Mouse (Mus musculus) brain, adult 2 months (tissue): ENCODE data around the gene Rhbdd1.

Experiments used
- DNase-seq: peaks from one replicate; pipeline ENCODE4 v3.0.0; 2011; ENCODE audit warnings: low read depth, low spot score

The Rhbdd1 gene

DNA sequence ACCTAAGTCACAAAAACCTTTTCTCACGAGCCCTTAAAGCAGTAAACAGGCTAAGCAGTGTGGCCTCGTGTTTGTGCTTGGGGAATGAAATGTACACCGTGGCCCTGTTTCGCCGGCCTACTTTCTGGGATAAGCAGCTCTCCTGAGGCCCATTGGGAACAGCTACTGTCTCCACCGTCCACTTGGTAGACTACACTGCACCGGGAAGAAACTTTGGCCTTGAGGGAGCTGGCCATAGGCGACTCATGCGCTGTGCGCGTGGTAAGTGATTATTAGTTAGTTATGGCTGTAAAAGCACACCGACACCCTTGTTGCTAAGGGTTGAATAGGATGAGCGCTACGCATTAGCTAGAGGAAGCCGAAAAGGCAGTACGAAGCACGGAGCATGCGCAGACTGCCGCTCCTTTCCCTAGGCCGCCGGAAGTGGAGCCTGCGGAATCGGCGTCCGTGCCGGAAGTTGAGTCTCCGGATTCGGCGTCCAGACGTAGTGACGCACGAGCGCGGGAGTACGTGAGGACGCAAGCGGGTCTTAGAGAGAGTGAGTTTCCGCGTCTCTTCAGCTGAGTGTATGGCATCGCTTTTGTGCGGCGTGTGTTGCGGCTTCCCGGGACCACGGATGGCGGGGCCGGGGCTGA lies at the start of gene Rhbdd1:
TSS of gene Rhbdd1 (plus strand) at position 342 of the 635 bp plus-strand sequence.
- peak; percentile 99 for DNase-seq

GRCm38 (mm10) chr1:82267547-82267946 lies 48.7 kb upstream of the Rhbdd1 start:
- DNase-seq = no peak

GRCm38 (mm10) chr1:82272231-82272630 lies 44.0 kb upstream of the Rhbdd1 start:
- DNase-seq = no peak

- no peak for DNase-seq
Observed at GRCm38 (mm10) chr1:82273529-82273928, 42.7 kb upstream of the Rhbdd1 start.

DNA sequence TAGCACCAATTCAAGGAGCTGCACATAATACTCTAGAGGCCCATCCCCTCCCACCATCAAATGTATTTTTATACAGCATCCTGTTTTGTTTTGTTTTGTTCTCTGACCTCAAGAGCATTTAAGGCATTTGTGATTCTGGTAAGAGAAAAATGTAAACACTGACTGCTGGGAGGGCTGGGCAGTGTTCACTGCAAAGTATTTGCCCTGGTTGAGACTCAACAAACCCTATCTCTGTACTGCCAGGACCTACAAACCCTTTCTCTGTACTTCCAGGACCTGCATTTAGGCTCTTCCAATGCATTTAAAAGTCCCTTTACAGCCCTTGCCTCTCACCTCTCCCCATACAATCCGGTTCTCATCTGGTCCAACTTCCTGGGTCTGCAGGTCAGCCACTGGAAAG lies 41.9 kb upstream of the Rhbdd1 start:
- DNase-seq = no peak

- DNase-seq = no peak
Observed at GRCm38 (mm10) chr1:82279768-82280167, 36.5 kb upstream of the Rhbdd1 start.

DNA sequence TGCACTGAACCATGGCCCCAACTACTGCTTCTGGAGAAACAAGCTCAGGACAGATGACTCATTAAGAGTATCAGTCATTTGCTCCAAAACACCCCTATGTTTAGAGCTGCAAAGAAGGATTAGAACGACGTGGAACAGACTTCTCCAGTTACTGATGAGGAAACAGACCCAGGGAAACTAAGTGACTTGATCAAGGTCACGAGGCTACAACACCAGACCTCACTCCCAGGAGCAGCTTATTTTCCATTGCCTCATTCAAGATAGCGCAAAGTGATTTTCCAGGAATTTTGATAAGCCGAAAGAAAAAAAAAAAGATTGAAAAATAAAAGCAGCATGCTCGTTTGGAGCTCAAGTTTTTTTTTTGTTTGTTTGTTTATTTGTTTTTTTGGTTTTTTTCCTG lies 34.4 kb upstream of the Rhbdd1 start:
- DNase-seq = no peak

DNA sequence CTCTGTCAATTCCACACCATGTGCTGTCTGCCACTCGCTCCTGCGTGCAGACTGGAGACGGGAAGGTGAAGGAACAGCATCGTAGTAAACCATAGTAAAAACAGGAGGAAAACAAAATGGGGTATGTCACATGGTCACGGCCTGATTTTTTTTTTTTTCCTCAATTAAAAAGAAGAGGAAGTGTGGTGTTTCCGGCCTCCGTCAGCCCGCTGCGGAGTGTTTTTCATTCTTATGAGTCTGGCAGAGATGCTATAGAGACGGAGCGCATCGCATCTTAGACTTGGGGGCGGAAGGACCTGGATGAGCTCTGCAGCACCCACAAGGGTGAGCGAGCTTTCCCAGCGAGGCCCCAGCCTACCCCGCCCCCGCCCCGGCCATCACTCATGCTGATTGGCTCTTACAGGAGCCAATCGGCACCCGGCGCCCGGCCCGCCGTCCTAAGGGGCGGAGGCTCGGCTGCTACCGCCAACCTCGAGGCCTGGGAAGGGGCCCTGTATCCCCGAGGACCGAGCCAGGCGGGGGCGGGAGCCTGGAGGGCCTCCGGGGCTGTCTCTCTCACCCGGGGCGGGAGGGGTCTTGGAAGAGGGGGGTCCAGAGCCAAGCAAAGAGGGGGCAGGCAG lies 33.1 kb upstream of the Rhbdd1 start:
- peak; percentile 98 for DNase-seq

DNA sequence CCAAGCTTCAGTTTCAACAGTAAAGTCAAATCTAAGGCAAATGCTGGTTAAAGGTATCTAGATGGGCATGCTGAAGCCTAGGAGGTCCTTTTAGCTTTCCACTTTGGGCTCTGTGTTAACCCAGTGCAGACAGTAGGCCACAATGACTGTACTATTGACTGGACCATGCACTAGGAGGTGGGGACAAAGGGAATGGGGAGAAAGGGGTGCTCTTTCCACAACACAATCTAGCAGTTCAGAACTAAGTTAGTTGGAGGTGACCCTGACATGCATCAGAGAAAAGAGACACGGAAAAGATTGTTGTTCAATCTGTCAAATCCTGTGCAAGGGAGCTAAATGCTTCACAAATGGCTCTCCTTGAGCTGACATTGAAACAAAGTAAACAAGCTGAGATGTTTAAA lies 32.4 kb upstream of the Rhbdd1 start:
- peak; percentile 35 for DNase-seq

DNA sequence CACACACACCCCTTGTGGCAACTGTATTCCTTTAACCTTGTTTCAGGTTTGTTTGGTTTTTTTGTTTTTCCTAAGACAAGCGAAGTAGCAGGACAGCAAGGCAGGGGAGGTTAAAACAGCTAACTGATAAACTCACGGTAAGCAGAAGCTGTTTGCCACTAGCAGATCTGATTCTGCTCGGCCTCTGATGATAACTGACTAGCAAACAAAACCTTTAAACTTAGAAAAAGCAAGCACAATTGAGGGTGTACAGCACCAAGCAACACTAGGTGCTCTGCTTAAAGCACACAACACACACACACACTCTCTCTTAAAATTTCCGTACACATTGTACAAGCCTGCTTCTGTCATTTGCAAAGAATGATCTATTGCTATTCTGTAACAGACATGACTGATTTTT lies 31.8 kb upstream of the Rhbdd1 start:
- peak; percentile 41 for DNase-seq

DNA sequence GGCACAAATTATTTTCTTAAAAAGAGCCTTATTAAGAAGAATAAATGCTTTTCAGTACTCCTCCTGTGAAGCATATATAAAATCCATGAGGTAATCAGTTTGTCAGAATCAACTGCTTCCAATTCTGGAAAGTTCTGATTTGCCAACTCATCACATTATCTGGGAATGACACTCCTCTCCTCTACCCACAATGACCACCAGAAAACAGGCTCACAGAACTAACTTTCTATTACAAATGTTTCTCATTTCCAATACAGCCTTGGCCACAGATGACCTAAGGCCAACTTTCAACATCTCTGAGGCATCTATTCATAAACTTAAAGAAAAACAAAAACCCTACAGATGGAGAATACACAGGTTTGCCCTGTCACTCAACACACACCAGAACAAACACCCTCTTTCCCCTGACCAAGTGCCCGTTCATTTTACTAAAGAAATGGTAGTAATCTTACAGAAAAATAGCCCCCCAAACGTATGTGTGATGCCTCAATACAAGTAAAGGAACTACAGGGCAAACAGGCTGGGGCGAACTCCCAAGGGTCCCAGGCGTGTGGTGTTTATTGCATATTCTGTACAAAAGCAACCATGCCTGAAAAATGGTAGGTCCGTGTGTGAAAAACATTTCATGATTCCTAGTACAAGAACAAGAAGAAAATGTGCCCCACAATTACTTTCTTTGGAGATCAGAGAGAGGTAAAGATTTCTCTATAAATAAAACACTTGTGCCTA lies 30.6 kb upstream of the Rhbdd1 start:
- no peak for DNase-seq

GRCm38 (mm10) chr1:82286190-82287051 lies 29.8 kb upstream of the Rhbdd1 start:
- DNase-seq = peak; percentile 28

GRCm38 (mm10) chr1:82287052-82287775 lies 29.0 kb upstream of the Rhbdd1 start:
- peak; percentile 41 for DNase-seq

DNA sequence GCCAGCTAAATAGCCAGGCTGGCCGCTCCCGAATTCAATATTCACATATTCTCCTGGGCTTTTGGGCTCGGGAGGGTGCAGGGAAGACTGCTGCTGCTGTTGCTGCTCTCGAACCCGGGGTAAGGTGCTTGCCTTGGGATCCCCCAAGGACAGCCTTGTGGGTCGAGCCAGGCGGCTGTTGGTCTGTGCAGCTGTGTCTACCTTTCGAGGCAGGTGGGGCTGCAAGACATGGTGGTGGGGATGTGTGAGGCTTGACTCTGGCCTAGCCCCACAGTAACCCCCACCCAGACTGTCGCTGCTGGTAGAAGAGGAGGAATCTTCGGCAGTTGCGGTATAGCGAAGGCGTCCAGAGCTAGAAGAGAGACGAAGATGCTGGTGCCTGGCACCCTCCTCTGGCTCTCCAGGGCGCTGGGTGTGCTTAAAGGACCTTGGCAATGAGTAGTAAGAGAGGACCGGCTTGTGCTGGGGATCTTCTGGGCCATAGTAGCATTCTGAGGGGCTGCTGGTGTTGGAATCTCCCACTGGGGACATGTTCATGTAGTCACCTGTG lies 28.4 kb upstream of the Rhbdd1 start:
- DNase-seq = no peak

- no peak for DNase-seq
Observed at GRCm38 (mm10) chr1:82288421-82288990, 27.7 kb upstream of the Rhbdd1 start.

DNA sequence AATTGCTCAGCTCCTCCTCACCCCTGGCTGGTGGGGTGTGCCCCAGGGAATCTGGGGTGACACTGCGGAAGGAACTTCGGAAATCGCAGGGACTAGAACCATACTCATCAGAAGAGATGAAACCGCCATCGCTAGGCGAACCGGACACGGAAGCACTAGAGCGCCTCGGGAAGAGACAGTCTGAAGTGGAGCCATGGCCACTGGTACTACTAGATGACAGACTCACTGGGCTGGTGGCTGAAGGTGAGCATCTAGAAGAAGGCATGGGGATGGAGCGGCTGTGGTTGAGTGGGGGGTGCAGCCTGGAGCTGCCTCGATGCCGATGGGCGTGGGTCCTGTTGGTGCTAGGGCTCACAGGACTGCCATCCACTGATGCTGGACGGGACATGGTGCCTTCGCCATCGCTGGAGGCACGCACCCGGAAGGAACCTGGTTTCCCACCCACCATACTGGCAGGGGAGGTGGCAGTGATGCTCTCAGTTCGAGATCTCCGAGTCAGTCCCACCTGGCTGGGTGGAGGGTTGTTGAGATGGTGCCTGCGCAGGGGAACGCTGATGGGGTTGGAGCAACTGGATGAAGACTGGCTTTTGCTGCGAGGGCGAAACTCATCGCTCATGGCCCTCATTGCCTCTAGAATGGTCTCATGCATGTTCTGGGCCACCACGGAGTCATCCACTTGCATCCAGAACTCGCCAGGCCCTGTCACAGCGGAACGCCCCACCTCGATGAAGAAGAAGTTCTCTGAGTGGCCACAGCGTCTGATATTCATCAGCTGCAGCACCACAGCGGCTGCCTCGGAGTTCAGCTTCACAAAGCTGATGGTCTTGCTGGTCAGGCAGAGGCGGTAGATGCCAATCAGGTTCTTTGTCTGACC lies 26.9 kb upstream of the Rhbdd1 start:
- peak; percentile 50 for DNase-seq

GRCm38 (mm10) chr1:82289990-82290681 lies 26.1 kb upstream of the Rhbdd1 start:
- peak; percentile 92 for DNase-seq

DNA sequence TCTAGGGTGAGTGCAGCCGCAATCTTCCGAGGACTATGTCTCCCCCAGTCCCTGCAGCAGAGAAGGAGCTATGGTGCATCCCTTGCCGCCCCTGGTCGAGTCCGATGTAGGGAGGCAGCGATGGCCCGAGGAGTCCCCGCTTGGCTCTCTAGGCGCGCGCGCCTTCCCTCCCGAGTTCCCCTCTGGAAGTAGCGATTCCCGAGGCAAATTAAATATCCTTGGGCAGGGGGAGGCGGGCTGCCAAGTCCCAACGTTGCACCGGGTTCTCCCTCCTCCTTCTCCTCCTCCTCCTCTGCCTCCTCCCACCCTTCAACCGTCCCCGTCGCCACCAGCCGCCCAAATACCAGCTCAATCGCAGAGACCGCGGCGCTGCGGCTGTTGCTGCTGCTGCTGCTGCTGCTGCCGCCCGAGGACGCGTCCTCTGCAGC lies 25.5 kb upstream of the Rhbdd1 start:
- DNase-seq = peak; percentile 93
